Mouse (Mus musculus): Measurements from ENCODE around the gene Napb.

GRCm38 (mm10) chr2:148717072-148717471 lies 15.2 kb downstream of the Napb start:
- no peak for TF ChIP-seq CTCF (IDR thresholded peaks at IDR 0.05; ENCODE audit: low read depth)
- TF ChIP-seq EP300 (IDR thresholded peaks at IDR 0.05; ENCODE audit: low read depth), result no peak
